Mouse (Mus musculus): ENCODE results near the gene Prlh. TPM values are rescaled to one million over a fixed set of nuclear protein-coding genes. Genes with fewer than 3 reads are reported as not detected.

Prlh gene
- polyA plus RNA-seq, 1 experiment from 2014 or later, result not detected

Other genes starting within 250 kb of the Prlh start
- 72.9 and 81.8 TPM in 2 replicates for gene Col6a3, start 109.1 kb upstream of the Prlh start, polyA plus RNA-seq (2015; fragmentation: Nextera tagmentation; extraction: Ambion mirVana)
- gene Mlph, start 38.0 kb upstream of the Prlh start, polyA plus RNA-seq (2015; fragmentation: Nextera tagmentation; extraction: Ambion mirVana), result 0.59 and 1.3 TPM in 2 replicates
- gene Rab17, start 16.6 kb downstream of the Prlh start, polyA plus RNA-seq (2015; fragmentation: Nextera tagmentation; extraction: Ambion mirVana), result 3.1 and 3.8 TPM in 2 replicates
- gene Lrrfip1, start 45.6 kb downstream of the Prlh start, polyA plus RNA-seq (2015; fragmentation: Nextera tagmentation; extraction: Ambion mirVana), result 54.8 and 60.6 TPM in 2 replicates
- gene Rbm44, start 192.0 kb downstream of the Prlh start, polyA plus RNA-seq (2015; fragmentation: Nextera tagmentation; extraction: Ambion mirVana), result 1.0 and 1.7 TPM in 2 replicates
- 7.8 and 8.3 TPM in 2 replicates for gene Ramp1, start 226.7 kb downstream of the Prlh start, polyA plus RNA-seq (2015; fragmentation: Nextera tagmentation; extraction: Ambion mirVana)

Data from lung, embryonic 15.5 days (tissue).